Mouse (Mus musculus): ENCODE data around the gene Pcnp.

- peak in 1 of 2 experiments; percentile 83; a peak in 2 of 4 replicates for TF ChIP-seq CTCF (conservative IDR thresholded peaks at IDR 0.05 in 1 of 2, IDR thresholded peaks at IDR 0.05 in 1 of 2; ENCODE audit: low read depth in 2 of 2, low read length in 2 of 2)
- peak; percentile 65; the same call in 1 of the 2 replicates for TF ChIP-seq MXI1 (IDR thresholded peaks at IDR 0.05; ENCODE audit: low read depth, low read length)
- TF ChIP-seq USF2 (conservative IDR thresholded peaks at IDR 0.05; ENCODE audit: low read depth, low read length): no peak
Measured at GRCm38 (mm10) chr16:55964126-55964949, 65.2 kb downstream of the Pcnp start.
